Mouse (Mus musculus) cerebellum, adult 11 months (tissue): ENCODE data around the gene Psg19.
A peak's percentile ranks its signal among the peaks of the same experiment; 100 is the strongest.
"Not testable (repeated sequence)": the region's sequence is repeated elsewhere in the genome, so short reads cannot be mapped to it uniquely, and the experiment has no call there.

Experiments used
- DNase-seq: peaks from one replicate; pipeline ENCODE4 v3.0.0; 2022

The Psg19 gene

GRCm38 (mm10) chr7:18798420-18798819 lies at the start of gene Psg19:
Psg19 (minus strand) TSS chr7:18798520.
- DNase-seq, result no peak

GRCm38 (mm10) chr7:18844811-18845210 lies 46.5 kb upstream of the Psg19 start:
- no peak for DNase-seq

GRCm38 (mm10) chr7:18841174-18841567 lies 42.9 kb upstream of the Psg19 start:
- DNase-seq, result peak; percentile 1

- peak; percentile 12 for DNase-seq
These were observed 42.3 kb upstream of the Psg19 start for GRCm38 (mm10) chr7:18840386-18841173.

- no peak for DNase-seq
These were observed 41.5 kb upstream of the Psg19 start, which contains the start of gene Mill2 for GRCm38 (mm10) chr7:18839865-18840264. Mill2 (plus strand) TSS chr7:18839966.

GRCm38 (mm10) chr7:18832298-18832697 lies 34.0 kb upstream of the Psg19 start:
- DNase-seq, result no peak

GRCm38 (mm10) chr7:18829545-18829944 lies 31.2 kb upstream of the Psg19 start:
- no peak for DNase-seq

GRCm38 (mm10) chr7:18828592-18828991 lies 30.3 kb upstream of the Psg19 start:
- no peak for DNase-seq

- no peak for DNase-seq
These were observed 29.6 kb upstream of the Psg19 start for GRCm38 (mm10) chr7:18827792-18828546.

- DNase-seq, result no peak
These were observed 23.2 kb upstream of the Psg19 start, which contains the start of gene Psg17 for GRCm38 (mm10) chr7:18821507-18821906. Psg17 (minus strand) TSS chr7:18821607.

- DNase-seq, result no peak
These were observed 20.0 kb upstream of the Psg19 start for GRCm38 (mm10) chr7:18818301-18818700.

- no peak for DNase-seq
These were observed 5.2 kb upstream of the Psg19 start for GRCm38 (mm10) chr7:18803526-18803925.

- no peak for DNase-seq
These were observed 809 bp upstream of the Psg19 start for GRCm38 (mm10) chr7:18799129-18799528.

- not testable (repeated sequence) for DNase-seq
These were observed 7.6 kb downstream of the Psg19 start for GRCm38 (mm10) chr7:18790671-18791070.

GRCm38 (mm10) chr7:18781301-18781700 lies 17.0 kb downstream of the Psg19 start:
- DNase-seq, result not testable (repeated sequence)

GRCm38 (mm10) chr7:18779337-18779781 lies 19.0 kb downstream of the Psg19 start:
- DNase-seq, result no peak

GRCm38 (mm10) chr7:18762885-18763284 lies 35.4 kb downstream of the Psg19 start:
- DNase-seq, result not testable (repeated sequence)

GRCm38 (mm10) chr7:18760152-18760551 lies 38.2 kb downstream of the Psg19 start:
- not testable (repeated sequence) for DNase-seq

GRCm38 (mm10) chr7:18749896-18750477 lies 48.3 kb downstream of the Psg19 start:
- DNase-seq, result peak; percentile 35

- DNase-seq, result no peak
These were observed 49.1 kb downstream of the Psg19 start for GRCm38 (mm10) chr7:18748994-18749895.

GRCm38 (mm10) chr7:18747420-18747819 lies 50.9 kb downstream of the Psg19 start:
- DNase-seq, result not testable (repeated sequence)

- no peak for DNase-seq
These were observed 52.0 kb downstream of the Psg19 start for GRCm38 (mm10) chr7:18746189-18746860.
